Comparison of ENCODE assay signal across 15 mouse cellular contexts in the genomic region with DNA sequence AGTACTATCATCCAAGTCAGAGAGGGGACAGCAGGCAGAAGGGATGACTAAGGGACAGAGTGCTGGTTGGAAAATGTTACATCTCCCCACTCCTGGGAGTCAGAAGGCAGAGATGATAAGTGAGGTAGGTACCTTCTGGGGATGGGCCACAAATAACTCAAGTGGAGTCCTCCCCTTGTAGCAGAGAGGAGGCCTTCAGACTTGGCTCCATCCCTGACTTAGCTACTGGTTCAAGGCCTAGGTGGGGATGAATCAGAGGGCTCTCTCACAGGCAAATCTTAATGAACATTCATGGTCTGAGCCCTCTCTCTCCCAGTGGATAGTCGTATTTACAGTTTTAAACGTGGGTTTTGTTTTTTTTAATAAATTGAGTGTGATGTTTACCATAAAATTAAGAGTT.
"Had no signal": no experiment of that assay in that cellular context is flagged by ENCODE, and none has a peak within 500 bp of the region (broad histone marks: within the 10 kb centered on the region; RNA-seq: fewer than 3 reads in every experiment).

No protein-coding gene starts in this region.

- H3K4me1 ChIP-seq: stomach, embryonic 15.5 days had no signal

- H3K36me3 ChIP-seq: stomach, embryonic 15.5 days had no signal

- H3K9me3 ChIP-seq: neural tube, embryonic 13.5 days; neural tube, embryonic 15.5 days; stomach, embryonic 15.5 days had no signal

- H3K4me3 ChIP-seq: neural tube, embryonic 13.5 days; neural tube, embryonic 15.5 days; stomach, embryonic 15.5 days had no signal

- DNase-seq: retina, postnatal 1 day; right cerebral cortex, adult 18-20 months; right cerebral cortex, postnatal 14 days; right cerebral cortex, postnatal 25 days; right cerebral cortex, postnatal 4 days; spleen, adult 18-20 months; thymus, adult 18-20 months; thymus, adult 2 months; thymus, postnatal 14 days; thymus, postnatal 25 days; thymus, postnatal 36 days; thymus, postnatal 4 days had no signal

- H3K9ac ChIP-seq: neural tube, embryonic 13.5 days; neural tube, embryonic 15.5 days; stomach, embryonic 15.5 days had no signal

- H3K4me2 ChIP-seq: neural tube, embryonic 13.5 days; neural tube, embryonic 15.5 days; stomach, embryonic 15.5 days had no signal

- H3K27ac ChIP-seq: neural tube, embryonic 13.5 days; neural tube, embryonic 15.5 days; stomach, embryonic 15.5 days had no signal

- H3K27me3 ChIP-seq: neural tube, embryonic 13.5 days; neural tube, embryonic 15.5 days; stomach, embryonic 15.5 days had no signal
